Mouse (Mus musculus) layer of hippocampus, adult 18-20 months (tissue): ENCODE data around the gene Cdk10. TPM values are rescaled to one million over a fixed set of nuclear protein-coding genes. Genes with fewer than 3 reads are reported as not detected.
"Not testable (repeated sequence)": the region's sequence is repeated elsewhere in the genome, so short reads cannot be mapped to it uniquely, and the experiment has no call there.

ENCODE experiments used
- DNase-seq, 2 experiments: peaks; one replicate each; pipeline ENCODE4 v3.0.0; 2022; ENCODE audit warnings: low spot score in 2 of 2
- total RNA-seq, 2 experiments: library from RNA; stranded (reverse); gene quantifications; 2 replicates each; pipeline ENCODE4 v1.2.3; 2021

The Cdk10 gene
- total RNA-seq, 2 experiments from 2014 or later, result 85.8 to 95.4 TPM

- peak in 1 of 2 experiments; percentile 41 for DNase-seq
Measured at GRCm38 (mm10) chr8:123232553-123232952, 7.9 kb downstream of the Cdk10 start.

DNA sequence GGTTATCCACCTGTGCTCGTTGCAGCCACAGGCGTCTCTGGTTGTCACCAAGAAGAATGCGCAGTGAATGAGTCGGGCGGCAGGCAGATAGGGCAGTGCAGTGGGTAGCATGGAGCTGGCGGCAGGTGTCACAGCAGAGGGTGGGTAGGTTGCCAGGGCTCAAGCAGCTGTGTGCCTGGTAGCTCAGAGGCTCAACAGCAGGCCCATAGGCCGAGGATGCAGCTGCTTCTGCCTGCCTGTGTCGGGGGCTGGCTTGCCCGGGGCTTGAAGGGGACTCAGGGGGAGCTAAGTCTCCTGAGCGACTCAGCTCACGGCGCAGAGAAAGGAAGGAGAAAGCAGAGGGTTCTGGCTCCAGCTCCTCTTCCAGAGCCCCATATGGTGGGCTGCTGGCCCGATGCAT, 8.7 kb downstream of the Cdk10 start:
- peak in 1 of 2 experiments; percentile 31 for DNase-seq

DNA sequence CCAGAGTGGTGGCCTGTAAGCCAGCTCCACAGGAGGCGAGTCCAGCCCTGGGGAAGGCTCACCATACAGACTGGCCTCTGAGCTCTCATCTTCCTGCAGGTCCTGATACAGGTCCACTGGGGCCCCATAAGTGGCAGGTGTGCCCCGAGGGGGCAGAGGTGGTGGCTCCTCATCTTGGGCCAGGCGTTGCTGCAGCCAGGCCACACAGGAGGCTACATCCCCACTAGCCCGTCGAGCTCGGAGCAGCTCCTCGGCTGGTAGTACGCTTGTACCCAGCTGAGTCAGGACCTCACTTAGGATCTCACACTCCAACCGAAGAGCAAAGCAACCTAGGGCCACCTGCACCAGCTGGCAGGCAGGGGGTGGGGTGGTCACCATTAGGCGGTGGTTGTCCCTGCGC, 9.1 kb downstream of the Cdk10 start:
- peak in 1 of 2 experiments; percentile 39 for DNase-seq

- DNase-seq, result peak; percentile 84 to 91
Measured at GRCm38 (mm10) chr8:123234918-123235519, 10.4 kb downstream of the Cdk10 start.

DNA sequence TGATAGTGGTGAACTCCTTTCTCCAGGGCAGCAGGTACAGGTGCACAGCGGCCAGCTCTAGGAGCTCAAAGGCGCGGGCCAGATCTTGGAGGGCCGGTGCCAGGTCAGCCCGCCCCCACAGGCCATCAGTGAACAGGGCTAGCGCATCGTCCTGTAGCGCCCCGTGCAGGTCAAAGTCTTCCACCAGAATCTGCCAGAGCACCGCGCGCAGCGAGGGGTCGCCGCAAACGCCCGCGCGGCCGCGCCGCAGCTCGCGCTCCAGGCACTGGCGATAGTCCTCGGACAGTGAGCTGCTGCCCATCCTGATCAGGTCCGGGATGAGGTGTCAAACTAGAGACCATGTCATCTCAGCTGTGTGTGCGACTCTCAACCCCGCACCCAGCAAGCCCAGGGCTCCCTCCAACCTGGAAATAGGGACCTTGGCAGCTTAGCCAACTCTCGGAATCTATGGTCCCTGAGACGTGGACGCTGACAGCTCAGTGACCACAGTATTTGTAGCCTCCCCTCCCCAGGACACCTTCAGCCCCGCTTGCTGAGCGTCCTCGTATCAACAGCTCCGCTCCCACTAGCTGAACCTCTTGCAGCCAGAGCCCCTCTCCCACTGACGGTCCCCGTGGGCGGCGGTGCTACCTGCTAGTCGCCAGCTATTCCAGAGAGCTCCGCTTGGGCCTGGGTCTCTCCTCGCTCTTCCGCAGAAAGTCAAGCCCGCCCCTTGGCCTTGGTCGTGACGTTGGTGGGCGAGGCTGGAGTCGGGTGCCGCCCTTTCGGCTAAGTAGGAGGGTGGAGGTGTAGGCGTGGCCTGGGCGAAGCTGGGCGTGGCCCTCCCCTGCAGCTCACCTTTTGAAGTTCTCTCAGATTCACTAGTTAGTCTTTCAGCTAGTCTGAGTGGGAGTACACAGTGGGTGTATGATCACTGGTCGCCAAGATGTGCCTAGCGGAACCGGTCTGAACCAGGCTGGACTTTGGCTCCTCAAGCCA, 11.2 kb downstream of the Cdk10 start, which contains the start of gene Spata2l:
Gene Spata2l (minus strand): TSS at position 714 of the 978 bp plus-strand sequence.
- peak; percentile 82 to 87 for DNase-seq

GRCm38 (mm10) chr8:123239398-123239797, 14.8 kb downstream of the Cdk10 start:
- DNase-seq, result no peak

DNA sequence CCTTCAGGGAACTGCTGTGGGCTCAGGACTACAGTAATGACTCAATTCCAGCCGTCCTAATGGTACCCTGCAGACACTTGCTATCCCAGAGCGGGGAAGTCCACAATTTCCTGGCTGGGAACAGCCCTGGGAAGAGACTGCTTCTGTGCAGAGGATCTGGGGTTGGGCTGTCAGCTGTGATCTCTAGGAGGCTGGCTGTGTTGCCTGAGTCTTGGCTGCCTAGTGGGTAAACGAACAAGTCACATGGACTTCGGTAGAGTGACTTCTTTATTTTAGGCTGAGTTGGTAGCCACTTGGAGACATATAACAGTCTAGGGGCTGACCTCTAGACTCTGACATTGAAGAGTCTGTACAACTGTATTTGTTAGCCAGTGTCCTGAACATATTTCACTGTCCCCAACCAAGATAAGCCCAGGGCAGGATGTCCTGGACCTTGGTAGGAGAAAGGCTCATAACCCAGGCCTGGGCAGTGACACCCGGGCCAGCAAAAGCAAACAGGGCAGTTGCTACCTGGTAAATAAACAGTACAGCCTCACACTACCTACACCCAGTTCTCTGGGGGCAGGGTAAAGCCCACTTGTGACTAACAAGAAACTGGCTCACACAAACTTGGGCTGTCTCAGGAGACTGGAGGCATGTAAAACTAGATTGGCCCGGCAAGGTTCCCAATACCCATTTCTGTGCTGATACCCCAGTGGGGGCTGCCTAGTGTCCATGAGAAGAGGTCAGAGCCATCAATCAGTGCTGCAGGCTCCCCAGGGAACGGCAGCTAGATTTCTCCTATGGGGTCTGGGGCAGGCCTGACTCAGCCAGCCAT, 17.7 kb downstream of the Cdk10 start:
- DNase-seq, result no peak

DNA sequence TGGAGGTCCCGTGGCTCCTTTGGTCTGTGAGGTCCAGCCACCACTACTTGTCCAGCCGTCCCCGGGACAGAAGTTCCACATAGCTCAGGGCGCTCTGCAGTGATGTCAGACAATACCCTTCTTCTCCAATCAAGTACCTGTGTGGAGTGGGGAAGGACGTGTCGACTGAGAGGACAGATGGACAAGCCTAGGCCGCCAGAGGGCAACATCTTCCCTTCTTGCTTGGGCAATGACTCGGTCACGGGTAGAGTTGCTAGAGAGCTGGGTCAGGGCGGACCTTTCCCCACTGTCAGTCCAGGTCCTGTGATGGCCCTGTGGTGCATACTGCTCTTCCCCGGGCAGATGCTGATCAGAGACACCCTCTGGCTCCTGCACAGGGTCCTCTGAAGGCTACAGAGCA, 18.4 kb downstream of the Cdk10 start:
- no peak for DNase-seq

DNA sequence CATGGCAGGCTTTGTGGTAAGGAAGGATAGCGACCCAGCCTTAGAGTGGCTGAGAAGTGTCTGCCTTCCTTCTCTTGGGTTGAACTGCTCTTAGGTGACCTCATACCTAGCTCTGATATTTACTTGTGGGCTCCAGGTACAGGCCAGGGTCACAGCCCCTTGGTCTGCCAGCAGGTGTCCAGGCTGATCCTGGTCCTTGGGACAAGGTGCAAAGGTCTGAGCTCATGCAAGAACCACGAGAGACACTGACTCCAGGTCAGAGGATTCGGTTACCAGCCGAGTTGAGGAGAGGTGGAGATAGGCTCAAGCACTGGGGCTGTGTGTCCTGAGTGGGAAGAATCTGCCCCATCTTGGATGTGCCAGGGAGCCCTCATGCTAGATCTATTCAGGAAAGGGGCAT, 19.7 kb downstream of the Cdk10 start:
- DNase-seq, result no peak

- DNase-seq, result no peak
Measured at GRCm38 (mm10) chr8:123245543-123245942, 20.9 kb downstream of the Cdk10 start.

DNA sequence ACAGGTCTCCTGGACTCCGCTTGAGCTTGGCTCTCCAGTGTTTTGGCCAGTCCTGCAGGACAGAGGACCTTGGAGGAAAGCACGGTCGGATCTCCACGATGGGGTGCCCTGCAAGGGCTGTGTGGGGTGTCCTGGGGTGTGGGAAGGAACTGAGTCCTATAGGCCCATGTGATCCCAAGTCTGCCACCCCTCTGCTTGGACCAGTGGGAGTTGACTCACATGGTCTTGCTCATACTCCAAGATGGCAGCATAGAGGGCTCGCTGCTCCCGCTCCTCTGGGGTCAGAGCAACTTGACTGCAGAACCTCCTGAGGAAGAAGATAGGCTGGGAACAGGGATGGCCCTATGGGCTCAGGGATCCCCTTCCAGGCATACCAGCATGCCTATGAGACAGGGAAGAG, 23.1 kb downstream of the Cdk10 start:
- no peak for DNase-seq

DNA sequence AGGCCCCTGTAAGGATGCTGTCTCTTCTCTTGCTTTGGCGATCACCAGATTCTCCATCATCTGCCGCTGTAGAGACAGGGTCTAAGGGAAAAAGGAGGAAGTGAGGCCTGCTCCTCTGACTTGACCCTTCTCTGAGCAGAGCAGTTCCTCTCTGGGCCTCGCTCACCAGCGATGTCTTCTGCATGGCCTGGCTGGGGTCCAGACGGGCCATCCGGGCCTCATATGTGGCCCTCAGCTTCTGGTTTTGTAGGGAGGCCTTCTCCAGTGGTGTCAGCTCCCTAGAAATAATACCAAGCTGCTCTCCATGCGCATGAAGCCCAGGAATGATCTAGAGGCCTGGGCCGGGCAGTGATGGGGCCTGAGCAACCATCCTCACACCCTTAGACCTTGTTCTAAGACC, 24.0 kb downstream of the Cdk10 start:
- no peak for DNase-seq

GRCm38 (mm10) chr8:123250940-123251339, 26.3 kb downstream of the Cdk10 start:
- DNase-seq, result no peak

DNA sequence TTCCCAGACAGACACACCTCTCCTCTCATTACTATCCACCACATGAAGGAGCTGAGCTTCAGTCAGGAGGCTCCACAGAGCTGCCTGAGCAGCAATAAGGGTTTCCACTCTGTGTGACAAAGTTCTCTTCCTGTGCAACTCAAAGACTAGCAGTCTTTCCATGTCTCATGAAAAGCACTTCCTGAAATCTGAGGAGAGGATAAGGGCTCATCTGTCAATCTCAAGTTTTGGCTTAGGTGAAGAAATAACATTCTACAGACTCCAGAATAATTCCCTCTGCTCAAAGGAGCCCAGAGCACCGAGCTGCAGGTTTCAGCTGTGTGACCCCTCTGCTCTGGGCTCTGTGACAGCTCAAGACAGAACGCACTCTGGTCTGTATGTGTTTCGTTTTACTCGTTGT, 28.3 kb downstream of the Cdk10 start:
- DNase-seq, result no peak

- peak in 1 of 2 experiments; percentile 28 for DNase-seq
Measured at GRCm38 (mm10) chr8:123253451-123254098, 28.9 kb downstream of the Cdk10 start.

- peak; percentile 71 to 83 for DNase-seq
Measured at GRCm38 (mm10) chr8:123254099-123254885, 29.6 kb downstream of the Cdk10 start, which contains the start of the genes Zfp276 and Vps9d1. TSS of gene Zfp276 (plus strand) at chr8:123254195. TSS of gene Vps9d1 (minus strand) at chr8:123254348.

DNA sequence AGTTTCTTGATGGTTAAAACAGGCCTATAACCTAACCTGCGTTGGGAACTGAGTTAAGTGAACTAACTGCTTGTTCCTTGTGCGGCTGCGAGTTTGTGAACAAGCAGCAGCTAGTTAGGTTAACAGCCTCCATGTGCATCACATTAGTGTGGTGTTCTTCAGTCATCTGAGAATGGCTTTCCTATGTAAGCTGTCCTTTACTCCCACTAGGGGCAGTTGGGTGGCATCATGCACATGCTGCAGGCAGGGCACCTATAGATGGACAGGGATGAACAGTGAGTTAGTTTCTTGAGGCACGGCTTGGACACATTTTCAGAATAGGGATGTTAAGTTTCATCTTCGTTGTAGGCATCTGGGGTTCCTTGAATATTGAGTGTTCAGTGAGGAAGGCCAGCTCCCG, 30.5 kb downstream of the Cdk10 start:
- no peak for DNase-seq

GRCm38 (mm10) chr8:123257114-123257513, 32.5 kb downstream of the Cdk10 start:
- peak; percentile 27 to 50 for DNase-seq

DNA sequence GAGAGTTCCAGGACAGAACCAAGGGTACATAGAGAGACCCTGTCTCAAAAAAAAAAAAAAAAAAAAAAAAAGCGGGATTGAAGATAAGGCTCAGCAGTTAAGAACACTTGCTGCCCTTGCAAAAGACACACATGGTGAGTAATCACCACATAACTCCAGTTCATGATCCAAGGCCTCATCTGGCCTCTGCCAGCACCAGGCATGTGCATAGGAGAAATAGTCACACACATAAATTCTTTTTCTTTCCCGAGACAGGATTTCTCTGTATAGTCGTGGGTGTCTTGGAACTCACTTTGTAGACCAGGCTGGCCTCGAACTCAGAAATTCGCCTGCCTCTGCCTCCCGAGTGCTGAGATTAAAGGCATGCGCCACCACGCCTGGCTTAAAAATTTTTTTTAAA, 33.0 kb downstream of the Cdk10 start:
- DNase-seq, result not testable (repeated sequence)
